8 mouse cellular contexts compared by ENCODE assay signal in genomic region chr5:43868253-43868652, GRCm38 (mm10). TPM values are rescaled to one million over a fixed set of nuclear protein-coding genes. Genes with fewer than 3 reads are reported as not detected.
A peak's percentile ranks its signal among the peaks of the same experiment; 100 is the strongest.
DNase-seq lines count a peak whose midpoint lies in the region; ATAC-seq and TF ChIP-seq lines count a peak whose summit lies in the region.

TSS of gene Cd38 (plus strand) at chr5:43868553.

- H3K4me3 ChIP-seq in lung, adult 2 months (replicated peaks; ENCODE audit: extremely low read depth, low read depth, low read length), result peak within 1 kb of the TSS; percentile 82
- H3K4me3 ChIP-seq in embryonic facial prominence, embryonic 14.5 days (ENCODE audit: low read depth, low read length), result peak within 1 kb of the TSS; percentile 40
- H3K4me3 ChIP-seq in intestine, embryonic 16.5 days (ENCODE audit: low read length), result peak within 1 kb of the TSS; percentile 49

- peaks cover 2% of the 10 kb centered on the region; the same call in 1 of the 2 replicates for H3K4me1 ChIP-seq in lung, adult 2 months (ENCODE audit: control insufficient read depth, insufficient read depth, low read length)
- peaks cover 11% of the 10 kb centered on the region; the same call in 1 of the 2 replicates for H3K4me1 ChIP-seq in embryonic facial prominence, embryonic 14.5 days (ENCODE audit: control insufficient read depth, insufficient read depth, low read length)
- H3K4me1 ChIP-seq in intestine, embryonic 16.5 days (ENCODE audit: control insufficient read depth, insufficient read depth, low read length), result peaks cover 11% of the 10 kb centered on the region

- no peak for TF ChIP-seq POLR2A in lung, adult 2 months (IDR thresholded peaks at IDR 0.05; ENCODE audit: borderline replicate concordance, extremely low read depth, low read depth, low read length)

- ATAC-seq in embryonic facial prominence, embryonic 14.5 days (ENCODE audit: low read depth), result no peak
- ATAC-seq in intestine, embryonic 16.5 days, result peak; percentile 2; the same call in 1 of the 2 replicates
- ATAC-seq in neutrophil, adult 5-6 weeks (ENCODE audit: extremely low read depth, insufficient number of reproducible peaks, low FRiP score, poor library complexity, severe bottlenecking), result no peak

- no peaks in the 10 kb centered on the region for H3K27me3 ChIP-seq in embryonic facial prominence, embryonic 14.5 days (replicated peaks; ENCODE audit: control insufficient read depth, insufficient read depth, low read length)
- H3K27me3 ChIP-seq in intestine, embryonic 16.5 days (replicated peaks; ENCODE audit: control insufficient read depth, insufficient read depth, low read length), result no peaks in the 10 kb centered on the region

- no peaks in the 10 kb centered on the region for H3K9me3 ChIP-seq in embryonic facial prominence, embryonic 14.5 days (ENCODE audit: control insufficient read depth, low read length)
- no peaks in the 10 kb centered on the region for H3K9me3 ChIP-seq in intestine, embryonic 16.5 days (ENCODE audit: control insufficient read depth, low read length)

- no peaks in the 10 kb centered on the region for H3K36me3 ChIP-seq in embryonic facial prominence, embryonic 14.5 days (ENCODE audit: control insufficient read depth, insufficient read depth, low read length)
- H3K36me3 ChIP-seq in intestine, embryonic 16.5 days (ENCODE audit: control insufficient read depth, insufficient read depth, low read length), result no peaks in the 10 kb centered on the region

- H3K27ac ChIP-seq in embryonic facial prominence, embryonic 14.5 days (replicated peaks; ENCODE audit: low read depth, low read length), result no peak within 1 kb of the TSS; the same call in 1 of the 2 replicates
- H3K27ac ChIP-seq in intestine, embryonic 16.5 days (ENCODE audit: low read length), result peak within 1 kb of the TSS; percentile 46

- H3K4me2 ChIP-seq in embryonic facial prominence, embryonic 14.5 days (ENCODE audit: low read depth, low read length), result peak within 1 kb of the TSS; percentile 72
- peak within 1 kb of the TSS; percentile 83 for H3K4me2 ChIP-seq in intestine, embryonic 16.5 days (ENCODE audit: low read depth, low read length)

- TF ChIP-seq CTCF in lung, adult 2 months (IDR thresholded peaks at IDR 0.05; ENCODE audit: insufficient read depth, low read length), result no peak

- DNase-seq in lung, adult 2 months, result no peak
- DNase-seq in lung, postnatal 10 days, result no peak
- no peak for DNase-seq in embryonic facial prominence, embryonic 14.5 days (ENCODE audit: low spot score)
- no peak for DNase-seq in right cerebral cortex, postnatal 14 days
- no peak for DNase-seq in layer of hippocampus, adult 9-10 months (ENCODE audit: low spot score)
- DNase-seq in thymus, postnatal 36 days, result no peak

- H3K9ac ChIP-seq in embryonic facial prominence, embryonic 14.5 days (ENCODE audit: low read depth, low read length), result peak within 1 kb of the TSS; percentile 61
- H3K9ac ChIP-seq in intestine, embryonic 16.5 days (ENCODE audit: low read depth, low read length), result peak within 1 kb of the TSS; percentile 70

RNA-seq across cellular contexts. Expression of gene Cd38, which starts in this region (rescaled TPM):
- 20.9 and 22.2 TPM in 2 replicates for polyA plus RNA-seq in lung, adult 2 months (2012; rRNA removed)
- 7.8 and 9.1 TPM in 2 replicates for polyA plus RNA-seq in embryonic facial prominence, embryonic 14.5 days (2014; fragmentation: Nextera tagmentation; extraction: Ambion mirVana)
- polyA plus RNA-seq in intestine, embryonic 16.5 days (2015; fragmentation: Nextera tagmentation; extraction: Ambion mirVana), result 12.6 and 14.4 TPM in 2 replicates
- 71.3 and 74.3 TPM in 2 replicates for total RNA-seq in neutrophil, adult 5-6 weeks (2017)
